Mouse (Mus musculus): ENCODE results near the gene Trhr2.

DNA sequence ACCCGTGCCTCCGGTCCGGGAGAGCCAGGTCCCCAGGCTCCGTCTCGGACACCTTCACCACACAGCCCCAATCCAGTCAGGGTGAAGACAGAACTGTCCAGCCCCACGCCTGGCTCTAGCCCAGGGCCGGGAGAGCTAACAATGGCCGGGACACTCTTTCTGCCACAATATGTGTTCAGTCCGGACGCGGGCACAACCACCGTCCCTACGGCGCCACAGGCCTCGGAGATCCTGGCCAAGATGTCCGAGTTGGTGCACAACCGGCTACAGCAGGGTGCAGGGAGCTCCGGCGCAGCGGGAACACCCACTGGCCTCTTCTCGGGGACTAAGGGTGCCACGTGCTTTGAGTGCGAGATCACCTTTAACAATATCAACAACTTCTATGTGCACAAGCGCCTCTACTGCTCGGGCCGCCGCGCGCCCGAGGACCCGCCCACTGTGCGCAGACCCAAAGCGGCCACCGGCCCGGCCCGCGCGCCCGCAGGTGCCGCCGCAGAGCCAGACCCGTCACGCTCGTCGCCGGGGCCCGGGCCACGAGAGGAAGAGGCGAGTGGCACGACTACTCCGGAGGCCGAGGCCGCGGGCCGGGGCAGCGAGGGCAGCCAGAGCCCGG is 24.8 kb downstream of the Trhr2 start:
- no peak for TF ChIP-seq CTCF (IDR thresholded peaks at IDR 0.05; ENCODE audit: low read depth)
- TF ChIP-seq EP300 (IDR thresholded peaks at IDR 0.05; ENCODE audit: low read depth), result no peak
